ENCODE assay signal across 21 mouse cellular contexts in the genomic region with DNA sequence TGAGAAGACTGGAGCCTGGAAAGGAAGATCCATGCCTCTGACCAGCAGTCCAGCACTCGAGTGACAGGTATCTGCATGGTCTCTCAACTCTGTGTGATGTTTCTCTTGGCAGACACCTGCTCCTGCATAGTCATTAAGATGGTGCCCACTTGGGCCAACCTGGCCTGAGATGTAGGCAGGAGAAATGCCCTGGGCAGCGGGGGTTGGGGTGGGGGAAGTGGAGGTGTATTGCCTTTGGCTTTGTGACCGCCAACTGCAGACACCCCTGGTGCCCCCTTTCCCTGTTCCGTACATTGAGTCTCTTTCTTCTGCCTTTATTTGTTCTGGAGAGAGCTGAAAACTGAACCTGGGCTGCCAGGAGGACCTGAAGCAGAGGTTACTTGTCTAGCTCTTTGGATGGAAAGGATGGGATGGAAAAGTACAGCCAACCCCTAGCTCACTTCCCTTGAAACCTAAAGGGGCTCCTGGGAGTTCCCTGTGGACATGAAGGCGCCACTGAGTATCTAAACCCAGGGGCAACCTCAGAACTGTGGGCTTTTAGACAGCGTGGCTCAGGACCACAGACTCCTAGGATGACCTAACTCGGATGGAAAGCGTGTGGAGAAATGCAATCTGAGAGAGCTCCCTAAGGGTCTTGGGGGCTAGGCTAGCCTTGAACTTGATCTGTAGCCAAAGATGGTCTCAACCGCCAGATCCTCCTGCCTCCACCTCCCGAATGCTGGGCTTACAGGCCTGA. TPM values are rescaled to one million over a fixed set of nuclear protein-coding genes. Genes with fewer than 3 reads are reported as not detected.
DNase-seq lines count a peak whose midpoint lies in the region; ATAC-seq and TF ChIP-seq lines count a peak whose summit lies in the region.
"Had no signal": no experiment of that assay in that cellular context is flagged by ENCODE, and none has a peak within 500 bp of the region (broad histone marks: within the 10 kb centered on the region; RNA-seq: fewer than 3 reads in every experiment).

No protein-coding gene starts in this region.

- peaks cover 81% of the 10 kb centered on the region for H3K79me2 ChIP-seq in myocyte (ENCODE audit: control insufficient read depth, insufficient read depth)

- peak overlapping the region; percentile 32 for H3K27ac ChIP-seq in heart, embryonic 16.5 days (ENCODE audit: low read length)
- no peak overlapping the region for H3K27ac ChIP-seq in heart, embryonic 12.5 days (ENCODE audit: poor library complexity, severe bottlenecking)
- H3K27ac ChIP-seq in layer of hippocampus, adult 2 months: peak overlapping the region; percentile 14; the same call in 1 of the 2 replicates
- H3K27ac ChIP-seq in stomach, embryonic 16.5 days (ENCODE audit: low read length): peak overlapping the region; percentile 42; the same call in 1 of the 2 replicates
- H3K27ac ChIP-seq: embryonic facial prominence, embryonic 12.5 days; forebrain, embryonic 10.5 days; hindbrain, postnatal 0 days; macrophage; midbrain, embryonic 12.5 days; neural tube, embryonic 15.5 days had no signal

- ATAC-seq in heart, embryonic 16.5 days (replicated peaks; ENCODE audit: extremely low read depth, insufficient read depth, low FRiP score): no peak
- no peak for ATAC-seq in heart, embryonic 12.5 days (ENCODE audit: insufficient number of reproducible peaks, low FRiP score)
- ATAC-seq in stomach, embryonic 16.5 days (ENCODE audit: insufficient read depth, low FRiP score): no peak
- ATAC-seq: hindbrain, postnatal 0 days had no signal

- no peak overlapping the region for H3K4me3 ChIP-seq in heart, embryonic 16.5 days (ENCODE audit: low read length)
- no peak overlapping the region for H3K4me3 ChIP-seq in heart, embryonic 12.5 days
- no peak overlapping the region for H3K4me3 ChIP-seq in layer of hippocampus, adult 2 months
- no peak overlapping the region for H3K4me3 ChIP-seq in myocyte
- H3K4me3 ChIP-seq in stomach, embryonic 16.5 days (replicated peaks; ENCODE audit: low read length): no peak overlapping the region
- H3K4me3 ChIP-seq: embryonic facial prominence, embryonic 12.5 days; forebrain, embryonic 10.5 days; midbrain, embryonic 12.5 days; neural tube, embryonic 15.5 days had no signal

- DNase-seq in layer of hippocampus, adult 2 months (ENCODE audit: low spot score in 2 of 2): no peak
- no peak for DNase-seq in layer of hippocampus, adult 8-10 months (ENCODE audit: low spot score in 2 of 2)
- DNase-seq in frontal cortex, postnatal 14 days (ENCODE audit: low spot score in 2 of 2): no peak
- DNase-seq: adrenal gland, postnatal 25 days; cerebellum, adult 2 months; gastrocnemius, postnatal 25 days; heart, postnatal 36 days; liver; lung, adult 18-20 months; right cerebral cortex, postnatal 4 days had no signal

- no peak for TF ChIP-seq CTCF in layer of hippocampus, adult 2 months (conservative IDR thresholded peaks at IDR 0.05)

- 86% methylated on average over 10 of the region's 10 CpGs for WGBS in heart, embryonic 16.5 days
- WGBS in heart, embryonic 12.5 days: 88% methylated on average over 10 of the region's 10 CpGs
- WGBS in stomach, embryonic 16.5 days: 91% methylated on average over 10 of the region's 10 CpGs

- peaks cover 54% of the 10 kb centered on the region for H3K4me1 ChIP-seq in heart, embryonic 16.5 days (ENCODE audit: control insufficient read depth, insufficient read depth, low read length)
- peaks cover 68% of the 10 kb centered on the region for H3K4me1 ChIP-seq in heart, embryonic 12.5 days (replicated peaks)
- peaks cover 49% of the 10 kb centered on the region for H3K4me1 ChIP-seq in stomach, embryonic 16.5 days (ENCODE audit: control insufficient read depth, insufficient read depth, low read length)

- no peaks in the 10 kb centered on the region for H3K27me3 ChIP-seq in heart, embryonic 16.5 days (ENCODE audit: control insufficient read depth, insufficient read depth, low read length)
- no peaks in the 10 kb centered on the region for H3K27me3 ChIP-seq in heart, embryonic 12.5 days (replicated peaks)
- no peaks in the 10 kb centered on the region for H3K27me3 ChIP-seq in myocyte (ENCODE audit: control insufficient read depth, insufficient read depth, insufficient read length)
- no peaks in the 10 kb centered on the region for H3K27me3 ChIP-seq in stomach, embryonic 16.5 days (ENCODE audit: control insufficient read depth, insufficient read depth, low read length)
- H3K27me3 ChIP-seq: embryonic facial prominence, embryonic 12.5 days; midbrain, embryonic 12.5 days; neural tube, embryonic 15.5 days had no signal

- no peak for TF ChIP-seq POLR2A in myocyte (IDR thresholded peaks at IDR 0.05; ENCODE audit: insufficient read length, low read depth)

- no peak overlapping the region for H3ac ChIP-seq in myocyte (ENCODE audit: control insufficient read depth, insufficient read length)

- H3K4me2 ChIP-seq in heart, embryonic 16.5 days (ENCODE audit: low read depth, low read length): no peak overlapping the region
- H3K4me2 ChIP-seq in heart, embryonic 12.5 days: no peak overlapping the region
- peak overlapping the region; percentile 95 for H3K4me2 ChIP-seq in myocyte (ENCODE audit: low read depth)
- H3K4me2 ChIP-seq in stomach, embryonic 16.5 days (ENCODE audit: low read depth, low read length): 0 out of 2 replicates have a peak overlapping the region, but pooled peaks have one; percentile 19
- H3K4me2 ChIP-seq: embryonic facial prominence, embryonic 12.5 days; midbrain, embryonic 12.5 days; neural tube, embryonic 15.5 days had no signal

- H3K9ac ChIP-seq in heart, embryonic 16.5 days (ENCODE audit: low read length): no peak overlapping the region
- H3K9ac ChIP-seq in heart, embryonic 12.5 days: no peak overlapping the region
- H3K9ac ChIP-seq in stomach, embryonic 16.5 days (ENCODE audit: low read length): no peak overlapping the region; the same call in 1 of the 2 replicates
- H3K9ac ChIP-seq: embryonic facial prominence, embryonic 12.5 days; midbrain, embryonic 12.5 days; neural tube, embryonic 15.5 days had no signal

- peaks cover 26% of the 10 kb centered on the region for H3K36me3 ChIP-seq in heart, embryonic 16.5 days (ENCODE audit: control insufficient read depth, insufficient read depth)
- peaks cover 63% of the 10 kb centered on the region for H3K36me3 ChIP-seq in heart, embryonic 12.5 days
- H3K36me3 ChIP-seq in myocyte (ENCODE audit: control insufficient read depth, insufficient read depth): peaks cover 40% of the 10 kb centered on the region
- peaks cover 11% of the 10 kb centered on the region; the same call in 1 of the 2 replicates for H3K36me3 ChIP-seq in stomach, embryonic 16.5 days (ENCODE audit: control insufficient read depth, insufficient read depth, low read length)

- no peaks in the 10 kb centered on the region for H3K9me3 ChIP-seq in heart, embryonic 16.5 days (replicated peaks; ENCODE audit: control insufficient read depth, low read length)
- H3K9me3 ChIP-seq in heart, embryonic 12.5 days (replicated peaks): 0 out of 2 replicates have a peak, but pooled peaks cover 3% of the 10 kb centered on the region
- no peaks in the 10 kb centered on the region for H3K9me3 ChIP-seq in stomach, embryonic 16.5 days (replicated peaks; ENCODE audit: control insufficient read depth, low read length)
- H3K9me3 ChIP-seq: embryonic facial prominence, embryonic 12.5 days; forebrain, embryonic 10.5 days; midbrain, embryonic 12.5 days; neural tube, embryonic 15.5 days had no signal

TF ChIP-seq in myocyte, 11 proteins besides CTCF, POLR2A, EP300 and RAD21:
- TF ChIP-seq MYOD1 (IDR thresholded peaks at IDR 0.05; ENCODE audit: control insufficient read depth in 1 of 3, insufficient read length in 2 of 3, low read depth in 2 of 3) (no peak), POLR2AphosphoS2 (IDR thresholded peaks at IDR 0.05; ENCODE audit: insufficient read length, low read depth) (peak; percentile 36), REST (IDR thresholded peaks at IDR 0.05; ENCODE audit: insufficient read depth, insufficient read length) (no peak), TCF12 (IDR thresholded peaks at IDR 0.05; ENCODE audit: insufficient read depth, poor library complexity, severe bottlenecking) (no peak), MAX (IDR thresholded peaks at IDR 0.05; ENCODE audit: low read depth) (no peak), CEBPB (IDR thresholded peaks at IDR 0.05; ENCODE audit: insufficient read depth, poor library complexity, severe bottlenecking) (no peak), E2F4 (IDR thresholded peaks at IDR 0.05; ENCODE audit: insufficient read depth) (no peak)

RNA-seq across cellular contexts. Expression of a gene that starts 10.1 kb away (rescaled TPM):
- polyA plus RNA-seq in heart, embryonic 16.5 days (2015; fragmentation: Nextera tagmentation; extraction: Ambion mirVana): 1,876 and 1,966 TPM in 2 replicates
- 1,393 and 1,408 TPM in 2 replicates for polyA plus RNA-seq in heart, embryonic 12.5 days (2016; fragmentation: Nextera tagmentation; extraction: Ambion mirVana)
- 100 to 1,000 TPM; 274 to 288 TPM for total RNA-seq in layer of hippocampus, adult 2 months (2021)
- 100 to 1,000 TPM; 259 to 443 (median 324) TPM for total RNA-seq in layer of hippocampus, adult 8-10 months (2022)
- 1,961 TPM for polyA plus RNA-seq in myocyte (2012; fragmentation: generic; extraction: Trizol)
- 2,158 and 2,387 TPM in 2 replicates for polyA plus RNA-seq in stomach, embryonic 16.5 days (2015; fragmentation: Nextera tagmentation; extraction: Ambion mirVana)
- total RNA-seq: common myeloid progenitor, adult 5-6 weeks had no signal

RNA-seq across cellular contexts. Expression of a gene that starts 48.2 kb away (rescaled TPM):
- 213 and 263 TPM in 2 replicates for polyA plus RNA-seq in heart, embryonic 16.5 days (2015; fragmentation: Nextera tagmentation; extraction: Ambion mirVana)
- polyA plus RNA-seq in heart, embryonic 12.5 days (2016; fragmentation: Nextera tagmentation; extraction: Ambion mirVana): 253 and 258 TPM in 2 replicates
- total RNA-seq in layer of hippocampus, adult 2 months (2021): 10 to 100 TPM; 88.4 to 92.4 TPM
- 100 to 1,000 TPM in 2 of 4 experiments, 10 to 100 TPM in 2; 82.1 to 124 (median 98.0) TPM for total RNA-seq in layer of hippocampus, adult 8-10 months (2022)
- polyA plus RNA-seq in myocyte (2012; fragmentation: generic; extraction: Trizol): 264 TPM
- 421 and 424 TPM in 2 replicates for polyA plus RNA-seq in stomach, embryonic 16.5 days (2015; fragmentation: Nextera tagmentation; extraction: Ambion mirVana)

RNA-seq across cellular contexts. Expression of a gene that starts 56.6 kb away (rescaled TPM):
- 104 and 106 TPM in 2 replicates for polyA plus RNA-seq in heart, embryonic 16.5 days (2015; fragmentation: Nextera tagmentation; extraction: Ambion mirVana)
- polyA plus RNA-seq in heart, embryonic 12.5 days (2016; fragmentation: Nextera tagmentation; extraction: Ambion mirVana): 139 and 140 TPM in 2 replicates
- total RNA-seq in layer of hippocampus, adult 2 months (2021): 10 to 100 TPM; 36.4 TPM
- 10 to 100 TPM; 36.2 to 37.6 (median 37.0) TPM for total RNA-seq in layer of hippocampus, adult 8-10 months (2022)
- 52.2 TPM for polyA plus RNA-seq in myocyte (2012; fragmentation: generic; extraction: Trizol)
- 130 and 142 TPM in 2 replicates for polyA plus RNA-seq in stomach, embryonic 16.5 days (2015; fragmentation: Nextera tagmentation; extraction: Ambion mirVana)

Comparison
In these comparisons a context has a peak if more than half of its experiments do, and no peak if none do; other contexts are left out.
1. H3K4me2 ChIP-seq: peak in myocyte (single experiment) and stomach, embryonic 16.5 days (single experiment); none in heart, embryonic 16.5 days (single experiment) and heart, embryonic 12.5 days (single experiment).